Mouse (Mus musculus) erythroblast, embryonic 14.5 days (primary cell): Measurements from ENCODE around the gene Itpr3. TPM values are rescaled to one million over a fixed set of nuclear protein-coding genes. Genes with fewer than 3 reads are reported as not detected.

Source experiments
- H3K27me3 ChIP-seq: 2 replicates; pipeline ENCODE4 v1.6.1; 2012; ENCODE audit warnings: inconsistent platforms; ENCODE audit not compliant: control insufficient read depth
- H3K36me3 ChIP-seq: 2 replicates; pipeline ENCODE4 v1.6.1; 2012; ENCODE audit warnings: mild to moderate bottlenecking, inconsistent platforms; ENCODE audit not compliant: control insufficient read depth
- H3K4me1 ChIP-seq: 2 replicates; pipeline ENCODE4 v1.6.1; 2012; ENCODE audit warnings: inconsistent platforms; ENCODE audit not compliant: control insufficient read depth
- H3K4me3 ChIP-seq: replicated peaks from 2 replicates; pipeline ENCODE3; 2012; ENCODE audit warnings: moderate library complexity, mild to moderate bottlenecking, inconsistent platforms
- H3K9me3 ChIP-seq: 2 replicates; pipeline ENCODE4 v1.6.1; 2012; ENCODE audit warnings: low read length, inconsistent platforms, mixed read lengths; ENCODE audit not compliant: control insufficient read depth
- GATA1 ChIP-seq: IDR thresholded peaks from 2 replicates; pipeline ENCODE4 v1.6.1; 2012; ENCODE audit warnings: low read length, inconsistent platforms, mixed read lengths
- TAL1 ChIP-seq: IDR thresholded peaks from 3 replicates; pipeline ENCODE4 v1.6.1; 2012; ENCODE audit warnings: low read length, inconsistent platforms, mixed read lengths
- polyA plus RNA-seq: library from polyadenylated mRNA; stranded (reverse); fragments of >175 nt; gene quantifications from 2 replicates; pipeline ENCODE4 v1.2.3, GENCODE M21; 2012

Itpr3 gene
- polyA plus RNA-seq, 1 experiment: 0.02 TPM

GRCm38 (mm10) chr17:27021736-27022135 is 35.4 kb upstream of the Itpr3 start:
- Histone ChIP-seq H3K27me3 (no peaks in the 10 kb centered on the region), H3K4me1 (peaks cover 28% of the 10 kb centered on the region), H3K9me3 (no peaks in the 10 kb centered on the region), H3K36me3 (peaks cover 51% of the 10 kb centered on the region), H3K4me3 (no peak overlapping the region)
- TF ChIP-seq TAL1: no peak
- TF ChIP-seq GATA1: no peak

- Histone ChIP-seq H3K4me1 (peaks cover 30% of the 10 kb centered on the region), H3K27me3 (no peaks in the 10 kb centered on the region), H3K9me3 (no peaks in the 10 kb centered on the region), H3K36me3 (peaks cover 51% of the 10 kb centered on the region), H3K4me3 (no peak overlapping the region)
- no peak for TF ChIP-seq GATA1
- TF ChIP-seq TAL1: no peak
Observed at GRCm38 (mm10) chr17:27023342-27023741, 33.8 kb upstream of the Itpr3 start.

GRCm38 (mm10) chr17:27025326-27025902 is 31.7 kb upstream of the Itpr3 start:
- TF ChIP-seq TAL1 (no peak), GATA1 (no peak)
- H3K4me3 ChIP-seq: no peak overlapping the region
- no peaks in the 10 kb centered on the region for H3K27me3 ChIP-seq
- peaks cover 43% of the 10 kb centered on the region for H3K36me3 ChIP-seq
- H3K9me3 ChIP-seq: no peaks in the 10 kb centered on the region
- peaks cover 35% of the 10 kb centered on the region for H3K4me1 ChIP-seq

GRCm38 (mm10) chr17:27025951-27026350 is 31.2 kb upstream of the Itpr3 start:
- Histone ChIP-seq H3K4me1 (peaks cover 35% of the 10 kb centered on the region), H3K9me3 (no peaks in the 10 kb centered on the region; the same call in 1 of the 2 replicates), H3K36me3 (peaks cover 43% of the 10 kb centered on the region), H3K27me3 (no peaks in the 10 kb centered on the region), H3K4me3 (no peak overlapping the region)
- no peak for TF ChIP-seq GATA1
- no peak for TF ChIP-seq TAL1

GRCm38 (mm10) chr17:27027460-27028283 is 29.4 kb upstream of the Itpr3 start:
- peaks cover 25% of the 10 kb centered on the region for H3K36me3 ChIP-seq
- H3K9me3 ChIP-seq: no peaks in the 10 kb centered on the region; the same call in 1 of the 2 replicates
- H3K27me3 ChIP-seq: no peaks in the 10 kb centered on the region
- no peak for TF ChIP-seq TAL1
- TF ChIP-seq GATA1: no peak
- H3K4me1 ChIP-seq: peaks cover 36% of the 10 kb centered on the region
- peak overlapping the region; percentile 71 for H3K4me3 ChIP-seq

GRCm38 (mm10) chr17:27028284-27028795 is 28.8 kb upstream of the Itpr3 start:
- Histone ChIP-seq H3K4me3 (peak overlapping the region; percentile 71), H3K9me3 (no peaks in the 10 kb centered on the region; the same call in 1 of the 2 replicates), H3K36me3 (peaks cover 21% of the 10 kb centered on the region), H3K4me1 (peaks cover 37% of the 10 kb centered on the region), H3K27me3 (no peaks in the 10 kb centered on the region)
- TF ChIP-seq TAL1: no peak
- no peak for TF ChIP-seq GATA1

- no peaks in the 10 kb centered on the region; the same call in 1 of the 2 replicates for H3K9me3 ChIP-seq
- H3K4me1 ChIP-seq: peaks cover 34% of the 10 kb centered on the region
- H3K27me3 ChIP-seq: no peaks in the 10 kb centered on the region
- H3K36me3 ChIP-seq: peaks cover 15% of the 10 kb centered on the region
- TF ChIP-seq GATA1 (no peak), TAL1 (no peak)
- H3K4me3 ChIP-seq: peak within 1 kb of the TSS; percentile 71
Observed at GRCm38 (mm10) chr17:27028909-27029308, 28.2 kb upstream of the Itpr3 start, which contains the start of gene Bak1. Gene Bak1, minus strand, starts transcription at chr17:27029009.

GRCm38 (mm10) chr17:27029431-27029830 is 27.7 kb upstream of the Itpr3 start:
- H3K36me3 ChIP-seq: peaks cover 14% of the 10 kb centered on the region
- H3K4me3 ChIP-seq: no peak overlapping the region
- H3K27me3 ChIP-seq: no peaks in the 10 kb centered on the region
- TF ChIP-seq GATA1 (no peak), TAL1 (no peak)
- no peaks in the 10 kb centered on the region; the same call in 1 of the 2 replicates for H3K9me3 ChIP-seq
- peaks cover 34% of the 10 kb centered on the region for H3K4me1 ChIP-seq

GRCm38 (mm10) chr17:27030896-27031295 is 26.2 kb upstream of the Itpr3 start:
- Histone ChIP-seq H3K4me3 (no peak overlapping the region), H3K27me3 (no peaks in the 10 kb centered on the region), H3K36me3 (peaks cover 5% of the 10 kb centered on the region), H3K4me1 (peaks cover 35% of the 10 kb centered on the region), H3K9me3 (no peaks in the 10 kb centered on the region; the same call in 1 of the 2 replicates)
- TF ChIP-seq GATA1 (no peak), TAL1 (no peak)

- no peaks in the 10 kb centered on the region for H3K36me3 ChIP-seq
- H3K9me3 ChIP-seq: no peaks in the 10 kb centered on the region; the same call in 1 of the 2 replicates
- peaks cover 26% of the 10 kb centered on the region for H3K4me1 ChIP-seq
- H3K4me3 ChIP-seq: no peak overlapping the region
- no peaks in the 10 kb centered on the region for H3K27me3 ChIP-seq
- TF ChIP-seq GATA1 (no peak), TAL1 (no peak)
Observed at GRCm38 (mm10) chr17:27032328-27032727, 24.8 kb upstream of the Itpr3 start.
